Mouse (Mus musculus): ENCODE data around the gene Dock4. TPM values are rescaled to one million over a fixed set of nuclear protein-coding genes. Genes with fewer than 3 reads are reported as not detected.

The Dock4 gene
- total and polyA plus RNA-seq, 3 experiments: 4.3 to 13.6 (median 11.2) TPM

- H3K27ac ChIP-seq: peak overlapping the region; percentile 31
- DNase-seq: peak in 1 of 2 experiments; percentile 67
These were observed 90.2 kb downstream of the Dock4 start for GRCm38 (mm10) chr12:40535655-40536618.

GRCm38 (mm10) chr12:40537826-40538225, 92.1 kb downstream of the Dock4 start:
- H3K36me3 ChIP-seq (ENCODE audit: control insufficient read depth, insufficient read depth, low read length): peaks cover 2% of the 10 kb centered on the region; the same call in 1 of the 2 replicates
- H3K27me3 ChIP-seq (ENCODE audit: control insufficient read depth, insufficient read depth, low read length): no peaks in the 10 kb centered on the region
- peaks cover 3% of the 10 kb centered on the region; the same call in 1 of the 2 replicates for H3K79me2 ChIP-seq (replicated peaks; ENCODE audit: control insufficient read depth, insufficient read depth, low read length)
- H3K4me1 ChIP-seq (ENCODE audit: control insufficient read depth, insufficient read depth, low read length): peaks cover 8% of the 10 kb centered on the region
- intact Hi-C loops (cut with DNase I): loop anchor here (10.0 kb wide), 1 partner anchor 93 kb away; the partner anchor contains the start of genes Dock4 and Zfp277
- no peak overlapping the region for H3K27ac ChIP-seq
- WGBS: 91% methylated on average over 1 of the region's 1 CpGs
- TF ChIP-seq POLR2A (IDR thresholded peaks at IDR 0.05; ENCODE audit: insufficient read depth, low read depth, low read length): no peak
- TF ChIP-seq EP300 (IDR thresholded peaks at IDR 0.05; ENCODE audit: insufficient read depth, low read depth, low read length): no peak
- no peak for TF ChIP-seq CTCF (IDR thresholded peaks at IDR 0.05)
- H3K9ac ChIP-seq (ENCODE audit: low read depth, low read length): no peak overlapping the region
- no peak overlapping the region for H3K4me3 ChIP-seq
- DNase-seq: no peak

More at GRCm38 (mm10) chr12:40535655-40536618, 90.2 kb downstream of the Dock4 start:
- no peak overlapping the region for H3K4me3 ChIP-seq
- no peak overlapping the region; the same call in 1 of the 2 replicates for H3K9ac ChIP-seq (ENCODE audit: low read depth, low read length)
- H3K27me3 ChIP-seq (ENCODE audit: control insufficient read depth, insufficient read depth, low read length): no peaks in the 10 kb centered on the region
- peaks cover 5% of the 10 kb centered on the region; the same call in 1 of the 2 replicates for H3K36me3 ChIP-seq (ENCODE audit: control insufficient read depth, insufficient read depth, low read length)
- H3K4me1 ChIP-seq (ENCODE audit: control insufficient read depth, insufficient read depth, low read length): peaks cover 8% of the 10 kb centered on the region
- intact Hi-C loops (cut with DNase I): loop anchor here (10.0 kb wide), 1 partner anchor 91 kb away; the partner anchor contains the start of genes Dock4 and Zfp277
- peaks cover 6% of the 10 kb centered on the region; the same call in 1 of the 2 replicates for H3K79me2 ChIP-seq (replicated peaks; ENCODE audit: control insufficient read depth, insufficient read depth, low read length)
- 57% methylated on average over 9 of the region's 9 CpGs for WGBS
- TF ChIP-seq EP300 (IDR thresholded peaks at IDR 0.05; ENCODE audit: insufficient read depth, low read depth, low read length) (no peak), POLR2A (IDR thresholded peaks at IDR 0.05; ENCODE audit: insufficient read depth, low read depth, low read length) (no peak), CTCF (IDR thresholded peaks at IDR 0.05) (no peak)

- H3K79me2 ChIP-seq (replicated peaks; ENCODE audit: control insufficient read depth, insufficient read depth, low read length): peaks cover 1% of the 10 kb centered on the region; the same call in 1 of the 2 replicates
- H3K27me3 ChIP-seq (ENCODE audit: control insufficient read depth, insufficient read depth, low read length): no peaks in the 10 kb centered on the region
- WGBS: 83% methylated on average over 6 of the region's 6 CpGs
- no peak overlapping the region for H3K27ac ChIP-seq
- intact Hi-C loops (cut with DNase I): loop anchor here (10.0 kb wide), 1 partner anchor 94 kb away; the partner anchor contains the start of genes Dock4 and Zfp277
- H3K36me3 ChIP-seq (ENCODE audit: control insufficient read depth, insufficient read depth, low read length): no peaks in the 10 kb centered on the region
- H3K4me3 ChIP-seq: no peak overlapping the region
- H3K9ac ChIP-seq (ENCODE audit: low read depth, low read length): no peak overlapping the region
- peaks cover 7% of the 10 kb centered on the region for H3K4me1 ChIP-seq (ENCODE audit: control insufficient read depth, insufficient read depth, low read length)
- TF ChIP-seq EP300 (IDR thresholded peaks at IDR 0.05; ENCODE audit: insufficient read depth, low read depth, low read length): no peak
- no peak for TF ChIP-seq POLR2A (IDR thresholded peaks at IDR 0.05; ENCODE audit: insufficient read depth, low read depth, low read length)
- TF ChIP-seq CTCF (IDR thresholded peaks at IDR 0.05): no peak
- no peak for DNase-seq
These were observed 92.6 kb downstream of the Dock4 start for GRCm38 (mm10) chr12:40538318-40538717.

- no peak for DNase-seq
- H3K4me3 ChIP-seq: no peak overlapping the region
- intact Hi-C loops (cut with DNase I): loop anchor here (10.0 kb wide), 1 partner anchor 94 kb away; the partner anchor contains the start of genes Dock4 and Zfp277
- no peak overlapping the region for H3K27ac ChIP-seq
- H3K27me3 ChIP-seq (ENCODE audit: control insufficient read depth, insufficient read depth, low read length): no peaks in the 10 kb centered on the region
- H3K79me2 ChIP-seq (replicated peaks; ENCODE audit: control insufficient read depth, insufficient read depth, low read length): peaks cover 1% of the 10 kb centered on the region; the same call in 1 of the 2 replicates
- H3K4me1 ChIP-seq (ENCODE audit: control insufficient read depth, insufficient read depth, low read length): peaks cover 10% of the 10 kb centered on the region
- no peak for TF ChIP-seq CTCF (IDR thresholded peaks at IDR 0.05)
- no peak for TF ChIP-seq EP300 (IDR thresholded peaks at IDR 0.05; ENCODE audit: insufficient read depth, low read depth, low read length)
- TF ChIP-seq POLR2A (IDR thresholded peaks at IDR 0.05; ENCODE audit: insufficient read depth, low read depth, low read length): no peak
- no peaks in the 10 kb centered on the region for H3K36me3 ChIP-seq (ENCODE audit: control insufficient read depth, insufficient read depth, low read length)
- WGBS: 87% methylated on average over 6 of the region's 6 CpGs
- H3K9ac ChIP-seq (ENCODE audit: low read depth, low read length): no peak overlapping the region
These were observed 93.0 kb downstream of the Dock4 start for GRCm38 (mm10) chr12:40538780-40539179.

- Histone ChIP-seq H3K4me3 (no peak overlapping the region), H3K79me2 (replicated peaks; ENCODE audit: control insufficient read depth, insufficient read depth, low read length) (no peaks in the 10 kb centered on the region; the same call in 1 of the 2 replicates), H3K27me3 (ENCODE audit: control insufficient read depth, insufficient read depth, low read length) (no peaks in the 10 kb centered on the region), H3K4me1 (ENCODE audit: control insufficient read depth, insufficient read depth, low read length) (peaks cover 3% of the 10 kb centered on the region), H3K27ac (no peak overlapping the region), H3K36me3 (ENCODE audit: control insufficient read depth, insufficient read depth, low read length) (no peaks in the 10 kb centered on the region), H3K9ac (ENCODE audit: low read depth, low read length) (no peak overlapping the region)
- WGBS: 82% methylated on average over 3 of the region's 3 CpGs
- TF ChIP-seq POLR2A (IDR thresholded peaks at IDR 0.05; ENCODE audit: insufficient read depth, low read depth, low read length) (no peak), CTCF (IDR thresholded peaks at IDR 0.05) (no peak), EP300 (IDR thresholded peaks at IDR 0.05; ENCODE audit: insufficient read depth, low read depth, low read length) (no peak)
- DNase-seq: no peak
- intact Hi-C loops (cut with DNase I): no loop called here
These were observed 98.5 kb downstream of the Dock4 start for GRCm38 (mm10) chr12:40544273-40544672.
